Mouse (Mus musculus): Measurements from ENCODE around the gene Gm12888. TPM values are rescaled to one million over a fixed set of nuclear protein-coding genes. Genes with fewer than 3 reads are reported as not detected.
"Not testable (repeated sequence)": the region's sequence is repeated elsewhere in the genome, so short reads cannot be mapped to it uniquely, and the experiment has no call there.

Gm12888 gene
- not detected in 2 replicates for polyA plus RNA-seq (2016; fragmentation: Nextera tagmentation; extraction: Ambion mirVana)

GRCm38 (mm10) chr4:121324817-121325216 is at the start of gene Gm12888:
TSS of gene Gm12888 (minus strand) at chr4:121324917.
- ATAC-seq (ENCODE audit: insufficient number of reproducible peaks, low FRiP score); H3K27ac ChIP-seq (ENCODE audit: poor library complexity, severe bottlenecking): not testable (repeated sequence)
- 65% methylated on average over 5 of the region's 5 CpGs for WGBS

More at GRCm38 (mm10) chr4:121324817-121325216, at the start of gene Gm12888:
- not testable (repeated sequence) for H3K27me3 ChIP-seq (replicated peaks); H3K4me2 ChIP-seq; H3K36me3 ChIP-seq; H3K4me3 ChIP-seq; H3K9ac ChIP-seq; H3K4me1 ChIP-seq (replicated peaks)
- H3K9me3 ChIP-seq (replicated peaks): peaks cover 12% of the 10 kb centered on the region

Other genes with a start within 250 kb of the Gm12888 start
- gene Zmpste24, start 226.7 kb downstream of the Gm12888 start, polyA plus RNA-seq (2016; fragmentation: Nextera tagmentation; extraction: Ambion mirVana): 30.2 and 30.8 TPM in 2 replicates
- not detected in 2 replicates for gene Tmco2, start 215.7 kb downstream of the Gm12888 start, polyA plus RNA-seq (2016; fragmentation: Nextera tagmentation; extraction: Ambion mirVana)
- gene Rlf, start 109.8 kb downstream of the Gm12888 start, polyA plus RNA-seq (2016; fragmentation: Nextera tagmentation; extraction: Ambion mirVana): 23.6 and 24.1 TPM in 2 replicates
- not detected in 2 replicates for gene Gm12886, start 98.2 kb upstream of the Gm12888 start, polyA plus RNA-seq (2016; fragmentation: Nextera tagmentation; extraction: Ambion mirVana)

Data from heart, embryonic 12.5 days (tissue).